Mouse (Mus musculus) adrenal gland, postnatal 14 days (tissue): ENCODE data around the gene Ppp1r12b. TPM values are rescaled to one million over a fixed set of nuclear protein-coding genes. Genes with fewer than 3 reads are reported as not detected.
"Not testable (repeated sequence)": the region's sequence is repeated elsewhere in the genome, so short reads cannot be mapped to it uniquely, and the experiment has no call there.

Source experiments
- DNase-seq: peaks from one replicate; pipeline ENCODE4 v3.0.0; 2021; ENCODE audit warnings: mixed read lengths
- total RNA-seq: library from RNA; stranded (reverse); gene quantifications from 2 replicates; pipeline ENCODE4 v1.2.3, GENCODE M21; 2021

Gene Ppp1r12b
- total RNA-seq, 1 experiment from 2014 or later, result 10.0 TPM

DNA sequence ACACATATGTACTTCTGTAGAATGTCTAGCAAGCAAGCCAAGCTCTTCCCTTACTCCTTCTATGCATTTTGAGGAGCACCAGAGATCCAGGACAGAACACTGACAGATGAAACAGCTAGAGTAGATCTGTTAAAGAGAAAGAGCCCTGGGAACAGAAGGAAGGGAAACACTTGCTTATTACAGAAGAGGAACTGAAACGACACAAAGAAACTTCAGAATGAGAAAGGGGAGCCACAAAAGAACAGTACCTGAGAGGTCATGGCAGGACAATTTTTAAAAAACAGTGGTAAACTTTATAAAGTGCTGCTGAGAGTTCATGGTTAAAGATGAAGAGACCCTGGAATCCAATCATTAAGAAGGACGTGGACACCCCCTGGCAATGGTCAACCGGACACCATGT, 105.4 kb downstream of the Ppp1r12b start:
- no peak for DNase-seq

DNA sequence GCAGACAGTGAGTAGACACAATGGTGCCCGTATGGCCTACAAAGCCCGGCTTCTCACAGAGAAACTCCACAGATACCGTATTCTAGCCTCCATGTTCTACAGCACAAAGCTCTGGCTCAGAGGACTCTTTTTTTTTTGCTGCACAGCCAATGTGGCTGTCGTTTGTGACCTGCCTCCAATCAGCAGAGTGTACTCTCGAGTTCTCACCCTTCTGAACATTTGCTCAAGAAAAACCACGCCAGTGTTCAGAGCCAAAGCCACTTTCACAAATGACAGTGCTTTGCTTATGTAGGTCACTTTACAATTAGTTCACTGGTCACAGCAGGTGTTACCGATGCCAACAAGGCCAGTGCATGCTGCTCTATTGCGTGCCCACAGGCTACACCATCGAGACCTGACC, 107.9 kb downstream of the Ppp1r12b start:
- DNase-seq, result no peak

DNA sequence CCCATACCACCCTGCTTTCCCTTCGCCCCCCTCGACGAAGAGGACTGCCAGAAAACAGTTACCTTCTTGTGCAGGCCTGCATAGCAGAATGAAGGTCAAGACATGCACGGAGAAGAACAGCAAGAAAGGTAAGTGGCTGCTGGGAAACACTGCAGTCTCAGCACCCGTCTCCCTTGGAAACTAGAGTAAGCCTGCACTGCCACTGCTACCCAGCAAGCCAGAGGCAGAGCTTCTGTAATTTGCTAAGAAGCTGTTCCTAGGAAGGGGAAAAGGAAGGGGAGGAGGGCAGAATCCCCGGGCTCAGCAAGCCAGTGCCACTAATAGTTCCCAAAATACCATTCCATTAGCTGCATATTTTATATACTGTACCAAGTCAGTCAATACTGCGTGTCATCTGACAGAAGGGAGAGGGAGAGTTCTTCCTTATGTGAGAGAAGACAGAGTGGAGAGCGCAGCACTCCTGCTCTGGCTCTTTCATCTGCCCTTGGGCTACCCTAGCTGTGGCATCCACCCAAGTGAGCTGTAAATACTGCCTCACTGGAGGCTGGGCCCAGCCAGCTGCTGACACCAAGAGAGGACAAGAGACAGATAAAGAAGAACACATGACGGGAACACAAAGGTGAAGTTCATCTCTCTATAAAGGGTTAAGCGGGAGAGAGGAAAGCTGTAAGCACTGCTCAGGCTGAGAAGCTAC, 109.3 kb downstream of the Ppp1r12b start:
- DNase-seq, result peak; percentile 59

DNA sequence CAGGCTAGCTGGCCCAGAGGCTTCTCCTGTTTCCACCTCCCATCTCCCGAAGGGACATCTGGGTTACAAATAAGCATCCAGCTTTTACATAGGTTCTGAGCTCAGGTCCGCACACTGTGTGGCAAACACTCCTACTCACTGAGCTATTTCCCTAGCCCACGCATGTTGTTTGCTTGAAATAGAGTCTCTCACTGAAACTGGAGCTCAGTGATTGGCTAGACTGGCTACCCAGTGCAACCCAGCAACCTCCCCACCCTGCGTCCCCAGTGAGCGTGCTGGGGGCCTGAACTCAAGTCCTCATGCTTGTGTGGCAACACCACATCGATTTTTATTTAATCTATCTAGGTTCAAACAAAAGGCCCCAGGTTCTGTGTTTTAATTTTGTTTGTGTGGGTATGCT, 112.4 kb downstream of the Ppp1r12b start:
- DNase-seq, result no peak

DNA sequence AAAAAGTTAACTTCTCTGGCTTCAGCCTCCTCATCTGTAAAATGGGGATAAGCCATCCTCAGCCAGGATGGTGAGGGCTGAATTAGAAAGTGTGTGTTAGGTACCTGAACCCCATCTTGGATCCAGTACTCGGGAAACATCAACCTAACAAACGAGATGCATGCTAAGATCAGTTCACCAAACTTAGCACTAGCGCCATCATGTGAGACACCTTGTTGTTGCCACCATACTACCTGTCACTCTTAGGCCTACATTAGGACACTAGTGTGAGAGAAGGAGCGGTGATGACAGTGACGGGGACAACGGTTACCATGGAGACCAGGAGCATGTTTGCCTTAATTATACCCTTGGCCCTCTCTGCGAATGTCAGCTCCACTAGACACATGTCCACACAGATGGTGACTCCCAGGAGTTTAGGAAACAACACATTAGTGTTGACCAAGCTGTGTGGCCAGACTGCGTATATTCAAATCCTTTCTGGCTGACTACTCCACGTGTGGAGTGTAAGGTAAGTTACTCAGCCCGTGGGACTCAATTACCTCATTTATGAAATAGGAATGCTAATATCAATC, 118.7 kb downstream of the Ppp1r12b start:
- DNase-seq, result no peak

DNA sequence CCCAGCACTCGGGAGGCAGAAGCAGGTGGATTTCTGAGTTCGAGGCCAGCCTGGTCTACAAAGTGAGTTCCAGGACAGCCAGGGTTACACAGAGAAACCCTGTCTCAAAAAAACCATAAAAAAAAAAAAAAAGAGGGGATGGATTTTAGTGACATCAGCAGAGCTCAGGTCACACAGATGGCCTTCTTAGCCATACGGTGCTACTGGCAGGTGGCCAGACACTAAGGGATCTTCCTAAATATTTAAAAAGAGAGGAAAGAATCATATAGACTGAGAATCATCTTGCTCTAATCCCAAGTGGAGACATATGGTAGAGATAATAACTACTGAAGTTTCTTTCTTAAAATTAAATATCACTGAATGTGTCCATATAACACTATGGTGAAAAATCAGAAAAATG, 124.9 kb downstream of the Ppp1r12b start:
- DNase-seq, result not testable (repeated sequence)

DNA sequence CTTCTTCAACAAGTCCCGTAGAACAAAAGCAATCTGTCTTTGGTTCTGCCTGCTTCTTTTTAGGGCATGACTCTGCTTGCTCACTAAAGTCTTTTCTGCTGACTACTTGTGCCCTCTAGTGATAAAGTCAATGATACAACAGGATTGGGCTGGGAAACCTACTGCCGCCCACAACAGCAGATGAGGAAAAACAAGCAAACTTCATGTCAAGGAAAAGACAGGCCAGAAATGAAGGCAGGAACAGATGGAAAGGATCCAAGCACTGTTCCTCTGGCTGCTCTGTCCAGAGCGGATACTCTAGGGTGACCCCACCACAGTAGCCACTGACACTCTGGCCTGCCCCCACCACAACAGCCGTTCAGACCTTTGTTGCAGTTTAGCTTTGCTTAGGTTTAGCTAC, 126.1 kb downstream of the Ppp1r12b start:
- peak; percentile 18 for DNase-seq

DNA sequence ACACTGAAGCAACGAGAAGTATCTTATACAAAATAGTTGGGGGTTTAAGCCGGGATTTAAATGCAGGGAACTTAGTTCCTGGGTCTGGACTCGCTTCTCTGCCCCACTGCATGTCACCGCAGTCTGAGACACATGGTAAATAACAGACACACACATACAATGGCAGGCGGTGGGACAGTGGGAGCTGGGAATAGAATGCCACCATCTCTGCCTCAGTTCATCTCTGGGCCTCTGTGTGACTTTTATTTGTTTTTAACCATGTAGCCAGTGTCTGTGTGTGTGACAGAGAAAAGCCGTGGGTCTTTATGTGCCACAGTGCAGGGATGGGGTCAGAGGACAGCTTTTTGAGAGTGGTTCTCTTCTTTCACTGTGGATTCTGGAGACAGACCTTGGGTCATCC, 130.8 kb downstream of the Ppp1r12b start:
- DNase-seq, result no peak

GRCm38 (mm10) chr1:134823842-134824241, 131.9 kb downstream of the Ppp1r12b start:
- DNase-seq, result no peak

DNA sequence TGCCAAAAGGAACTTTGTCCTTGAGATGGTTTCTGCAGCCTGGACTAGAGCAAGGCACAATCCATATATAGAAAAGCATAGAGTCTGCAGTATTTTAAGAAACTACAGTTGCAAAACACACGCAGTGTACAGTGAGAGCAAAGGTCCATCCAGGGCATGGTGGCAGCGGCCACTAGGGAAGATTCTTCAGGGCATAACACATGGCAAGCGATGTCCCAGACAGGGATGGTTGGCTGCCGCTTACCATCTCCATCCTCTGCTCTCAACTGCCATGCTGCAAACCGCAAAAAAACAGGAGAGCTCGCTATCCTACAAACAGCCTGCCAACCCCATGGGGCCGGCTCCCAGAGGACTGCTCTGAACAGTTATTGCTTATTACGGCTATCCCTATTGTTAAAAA, 132.4 kb downstream of the Ppp1r12b start:
- peak; percentile 14 for DNase-seq

DNA sequence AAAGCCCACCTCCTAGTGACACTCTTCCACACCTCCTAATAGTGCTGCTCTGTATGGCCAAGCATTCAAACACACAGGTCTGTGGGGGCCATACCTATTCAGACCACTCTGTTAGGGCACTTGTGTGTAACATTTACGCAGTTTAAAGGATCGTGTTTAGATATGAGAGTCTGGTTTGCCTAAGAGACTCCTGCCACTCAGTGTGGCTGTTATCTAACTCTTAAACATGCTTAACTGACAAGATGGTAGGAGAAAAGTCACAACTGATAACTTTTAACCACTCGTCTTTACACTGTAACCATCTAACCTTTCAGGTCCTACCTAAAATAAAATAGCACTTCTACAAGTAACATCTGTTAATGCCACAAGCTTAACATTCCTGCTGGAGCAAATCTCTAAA, 134.9 kb downstream of the Ppp1r12b start:
- no peak for DNase-seq

GRCm38 (mm10) chr1:134819196-134819595, 136.5 kb downstream of the Ppp1r12b start:
- DNase-seq, result no peak

GRCm38 (mm10) chr1:134818716-134819115, 137.0 kb downstream of the Ppp1r12b start:
- DNase-seq, result peak; percentile 16

DNA sequence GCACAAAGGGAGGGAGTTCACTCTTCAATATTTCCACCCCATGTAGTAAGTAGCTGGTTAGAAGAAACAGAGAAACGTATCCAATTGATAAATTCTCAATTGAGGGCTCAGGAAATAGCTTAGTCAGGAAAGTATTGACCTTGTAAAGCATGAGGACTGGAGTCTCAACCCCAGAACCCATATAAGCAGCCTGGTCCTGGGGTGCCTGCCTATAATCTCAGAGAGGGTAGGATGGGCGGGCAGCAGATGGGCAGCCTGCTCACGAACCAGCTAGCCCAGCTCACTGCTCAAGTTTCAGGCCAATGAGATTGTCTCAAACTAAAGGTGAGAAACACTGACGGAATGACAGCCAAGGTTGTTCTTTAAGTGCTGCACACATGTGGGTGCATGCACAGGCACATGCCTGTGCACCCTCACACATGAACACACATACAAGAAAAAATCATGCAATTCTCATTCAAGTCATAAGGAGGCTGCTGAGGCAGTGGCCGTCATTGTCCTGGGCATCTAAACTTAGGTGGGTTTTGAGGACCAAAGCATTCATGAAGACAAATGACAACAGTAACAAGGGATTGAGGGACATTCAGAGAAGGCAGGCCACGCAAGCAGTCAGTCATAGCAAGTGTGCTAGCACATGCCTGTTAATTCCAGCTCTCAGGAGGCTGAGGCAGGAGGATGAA, 137.7 kb downstream of the Ppp1r12b start:
- DNase-seq, result no peak

DNA sequence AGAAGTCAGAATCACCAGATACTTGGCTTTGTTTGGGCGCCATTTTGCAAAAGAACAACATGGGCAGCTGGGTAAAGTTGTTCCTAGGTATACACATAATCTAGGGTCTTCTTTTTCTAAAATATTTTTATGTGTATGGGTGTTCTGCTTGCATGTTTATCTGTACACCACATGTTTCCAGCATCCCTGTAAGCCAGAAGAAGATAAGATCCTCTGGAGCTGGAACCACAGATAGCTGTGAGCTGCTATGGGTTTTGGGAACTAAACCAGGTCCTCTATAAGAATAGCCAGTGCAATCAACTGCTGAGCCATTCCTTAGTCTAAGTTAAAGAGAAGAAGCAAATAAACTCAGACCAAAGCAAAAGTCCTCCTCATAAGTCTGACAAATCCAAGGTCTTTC, 138.6 kb downstream of the Ppp1r12b start:
- no peak for DNase-seq

DNA sequence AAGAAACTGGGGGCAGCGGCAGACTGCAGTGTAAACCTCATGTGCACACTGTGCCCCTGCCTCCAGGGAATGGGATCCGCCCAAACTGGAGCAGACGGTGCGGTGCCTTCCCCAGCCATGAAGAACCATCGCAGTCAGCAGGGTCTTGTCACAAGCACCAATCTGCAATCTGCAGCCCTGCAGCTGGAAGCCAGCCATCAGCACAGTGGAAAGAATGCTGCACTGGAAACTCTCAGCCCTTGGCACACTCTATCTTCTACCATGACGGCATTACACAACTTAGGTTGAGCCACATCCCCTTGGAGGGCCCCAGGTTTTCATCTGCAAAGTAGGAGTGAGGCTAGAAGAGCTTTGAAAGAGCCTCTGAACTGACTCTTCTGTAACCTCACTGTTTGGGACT, 139.1 kb downstream of the Ppp1r12b start:
- DNase-seq, result peak; percentile 87

DNA sequence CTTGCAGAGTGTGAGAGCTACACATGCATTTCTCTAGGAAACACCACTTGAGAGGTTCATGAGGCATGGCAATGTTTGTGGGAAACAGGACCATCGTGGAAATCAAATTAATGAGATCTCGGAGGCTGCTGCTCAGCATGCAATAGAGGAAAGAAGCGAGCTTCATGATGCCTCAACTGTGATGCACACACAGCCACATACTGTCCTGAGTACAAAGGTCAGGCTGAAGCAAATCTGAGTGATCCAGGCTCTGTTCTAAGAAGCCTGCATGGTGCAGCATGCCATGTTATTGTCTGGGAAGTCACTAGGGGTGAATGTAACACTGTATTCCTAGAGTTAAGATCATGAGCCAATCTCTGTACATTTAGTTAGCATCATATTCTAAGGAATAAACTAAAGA, 140.0 kb downstream of the Ppp1r12b start:
- no peak for DNase-seq

DNA sequence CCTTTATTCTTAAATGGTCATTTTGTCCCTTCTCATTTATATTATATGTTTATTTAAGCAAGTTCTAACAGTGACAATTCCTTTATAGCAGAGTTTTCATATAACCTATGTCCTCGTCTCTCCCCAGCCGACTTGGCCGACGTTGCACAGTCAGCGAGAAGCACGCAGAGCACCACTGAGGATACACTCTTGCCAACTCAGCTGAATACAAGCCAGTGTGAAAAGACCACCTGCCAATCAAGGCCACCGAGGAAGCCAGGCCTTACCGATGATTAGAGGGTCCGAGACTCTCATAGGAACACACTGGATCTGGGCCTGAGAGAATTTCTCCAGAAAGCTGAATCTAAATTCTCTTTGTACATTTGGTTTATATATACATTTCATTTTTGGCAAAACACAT, 150.3 kb downstream of the Ppp1r12b start:
- no peak for DNase-seq

DNA sequence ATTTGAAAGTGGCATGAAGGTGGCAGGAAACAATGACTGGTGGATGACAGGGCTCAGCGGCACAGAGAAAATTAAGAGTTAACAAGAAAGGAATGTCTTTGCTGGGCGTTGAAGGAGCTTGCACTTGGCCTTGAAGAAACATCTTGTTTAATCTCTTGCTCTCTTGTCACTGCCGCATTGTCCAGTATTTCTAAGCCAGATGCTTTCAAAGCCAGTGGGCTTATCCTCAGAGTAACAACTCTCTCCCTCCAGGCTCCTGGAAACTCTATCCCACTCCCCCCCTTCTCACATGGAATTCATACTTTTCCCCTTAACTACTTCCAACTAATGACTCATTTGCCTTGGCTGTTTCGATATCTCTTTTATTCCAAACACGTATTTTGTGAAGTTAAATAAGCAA, 151.4 kb downstream of the Ppp1r12b start:
- no peak for DNase-seq

DNA sequence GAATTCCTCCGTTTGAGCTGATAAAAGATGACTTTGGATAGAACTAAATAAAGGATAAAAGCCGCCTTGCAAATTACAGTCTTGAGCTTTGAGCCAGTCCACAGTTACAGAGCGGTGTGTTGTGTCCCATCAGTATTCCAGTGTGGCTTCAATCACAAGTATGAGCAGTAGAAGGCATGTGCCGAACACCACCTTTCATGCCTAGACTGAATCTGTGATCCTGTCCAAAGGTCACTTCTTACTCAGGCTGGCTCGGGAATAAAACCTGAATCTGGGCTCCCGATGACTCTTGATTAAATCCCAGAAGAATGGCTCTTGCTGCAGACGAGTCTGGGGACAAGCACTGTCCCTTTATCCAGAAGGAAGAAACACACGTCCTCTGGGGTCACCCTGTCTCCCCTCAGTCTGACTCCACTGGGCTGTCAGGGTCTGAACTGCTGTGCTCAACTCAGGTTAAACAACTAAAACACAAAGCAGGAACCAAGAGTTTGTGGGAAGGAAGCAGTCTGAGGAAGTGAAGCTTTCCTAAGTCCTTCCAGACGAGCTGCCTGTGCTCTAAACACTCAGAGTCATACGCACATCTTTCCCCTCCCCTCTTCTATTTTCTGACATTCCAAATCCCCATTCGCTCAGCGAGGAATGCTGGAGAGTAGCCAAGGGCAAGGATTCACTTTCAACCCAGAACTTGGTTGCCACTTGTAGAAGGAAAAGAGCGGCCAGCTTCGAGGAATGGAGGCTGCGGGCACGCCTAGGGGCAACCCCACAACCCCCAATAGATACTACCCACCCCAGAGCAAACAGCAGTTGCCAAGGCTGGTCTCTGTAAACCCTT, 152.2 kb downstream of the Ppp1r12b start:
- DNase-seq, result peak; percentile 85

DNA sequence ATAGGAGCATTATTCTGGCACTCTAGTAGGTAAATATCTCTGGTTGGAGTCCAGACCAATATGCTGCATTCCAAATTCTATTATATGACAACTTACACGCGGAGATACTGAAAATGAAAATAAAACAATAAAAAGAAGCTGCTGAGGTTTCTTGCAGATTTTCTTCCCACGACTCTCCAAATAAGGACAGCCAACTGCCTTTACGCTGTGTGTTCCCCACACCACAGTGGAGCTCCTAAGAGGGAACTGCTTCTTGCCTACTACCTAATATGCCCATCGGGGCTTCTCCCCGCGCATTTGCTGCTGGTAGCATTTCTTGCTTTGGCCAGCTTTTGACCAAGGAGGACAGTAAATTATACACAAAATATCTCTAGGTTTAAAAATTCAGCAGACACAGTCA, 154.0 kb downstream of the Ppp1r12b start:
- no peak for DNase-seq

GRCm38 (mm10) chr1:134796536-134796935, 159.2 kb downstream of the Ppp1r12b start:
- DNase-seq, result no peak

- DNase-seq, result no peak
These were observed 159.7 kb downstream of the Ppp1r12b start for GRCm38 (mm10) chr1:134796076-134796475.
